Mouse (Mus musculus) stomach, postnatal 0 days (tissue): ENCODE measurements around the gene Abcb4. TPM values are rescaled to one million over a fixed set of nuclear protein-coding genes. Genes with fewer than 3 reads are reported as not detected.
A peak's percentile ranks its signal among the peaks of the same experiment; 100 is the strongest.

Experiments
- ATAC-seq: fragments of 200-750 bp; cut with Nextera tagmentation; 2 replicates; pipeline ENCODE4 v1.8.0; 2017; ENCODE audit not compliant: low FRiP score, low TSS enrichment
- DNase-seq: peaks from one replicate; pipeline ENCODE4 v3.0.0-alpha.2; 2016; ENCODE audit warnings: low spot score
- H3K27ac ChIP-seq: fragments of 300-500 bp; sonication (generic); replicated peaks from 2 replicates; pipeline ENCODE4 v1.5.1; 2014; ENCODE audit warnings: mild to moderate bottlenecking, control low read depth
- H3K27me3 ChIP-seq: fragments of 300-500 bp; sonication (generic); 2 replicates; pipeline ENCODE4 v1.6.1; 2014; ENCODE audit warnings: low read length; ENCODE audit not compliant: control insufficient read depth, insufficient read depth
- H3K36me3 ChIP-seq: fragments of 300-500 bp; sonication (generic); 2 replicates; pipeline ENCODE4 v1.6.1; 2014; ENCODE audit warnings: low read length, mixed read lengths; ENCODE audit not compliant: control insufficient read depth, insufficient read depth
- H3K4me1 ChIP-seq: fragments of 300-500 bp; sonication (generic); replicated peaks from 2 replicates; pipeline ENCODE4 v1.6.1; 2014; ENCODE audit warnings: antibody characterized with exemption; ENCODE audit not compliant: control insufficient read depth, insufficient read depth
- H3K4me2 ChIP-seq: fragments of 300-500 bp; sonication (generic); replicated peaks from 2 replicates; pipeline ENCODE4 v1.6.1; 2014; ENCODE audit warnings: low read depth, mild to moderate bottlenecking, control low read depth, moderate library complexity
- H3K4me3 ChIP-seq: fragments of 300-500 bp; sonication (generic); 2 replicates; pipeline ENCODE4 v1.5.1; 2014; ENCODE audit warnings: low read depth, low read length, control low read depth
- H3K9ac ChIP-seq: fragments of 300-500 bp; sonication (generic); 2 replicates; pipeline ENCODE4 v1.6.1; 2014; ENCODE audit warnings: mild to moderate bottlenecking, low read length, control low read depth, mixed read lengths
- H3K9me3 ChIP-seq: fragments of 300-500 bp; sonication (generic); 2 replicates; pipeline ENCODE4 v1.6.1; 2016; ENCODE audit warnings: low read length; ENCODE audit not compliant: control insufficient read depth
- CTCF ChIP-seq: IDR thresholded peaks from 2 replicates; pipeline ENCODE4 v1.5.1; 2016; ENCODE audit warnings: antibody characterized with exemption, low read depth, mild to moderate bottlenecking, moderate library complexity
- EP300 ChIP-seq: optimal IDR thresholded peaks from 2 replicates; pipeline ENCODE3; 2016; ENCODE audit warnings: antibody characterized with exemption
- WGBS: fragments of 180-500 bp; shearing (Covaris S2); extraction: QIAGEN DNeasy Blood & Tissue Kit; methylation state at CpG from one replicate; pipeline ENCODE4 v1.1.7; 2014; 5-methylcytosine and 5-hydroxymethylcytosine counted together
- polyA plus RNA-seq: library from polyadenylated mRNA; unstranded; fragments of >200 nt; fragmentation: Nextera tagmentation; extraction: Ambion mirVana; gene quantifications from 2 replicates; pipeline ENCODE4 v1.2.1, GENCODE M21; 2015

The Abcb4 gene
- polyA plus RNA-seq, 1 experiment from 2014 or later = 0.21 TPM

DNA sequence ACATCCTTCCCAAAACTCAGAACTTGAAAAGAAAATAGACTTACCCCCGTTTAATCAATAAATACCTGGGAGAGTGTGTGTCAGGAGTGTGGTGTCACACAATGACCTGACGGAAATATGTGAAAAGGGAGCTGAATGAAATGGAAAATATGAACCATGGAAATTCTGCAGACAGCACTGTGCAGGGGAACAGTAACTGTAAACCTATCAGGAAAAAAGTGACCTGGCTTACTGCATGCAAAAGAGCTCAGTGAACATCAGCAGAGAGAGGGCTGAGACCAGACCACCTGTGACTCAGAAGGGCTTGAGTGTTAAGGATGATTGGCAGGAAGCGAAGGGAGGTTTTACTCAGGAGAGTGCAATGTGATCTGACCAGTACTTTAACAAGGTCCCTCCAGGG is 92.0 kb downstream of the Abcb4 start:
- WGBS = 93% methylated on average over 3 of the region's 3 CpGs
- no peak overlapping the region for H3K9ac ChIP-seq
- H3K9me3 ChIP-seq = no peaks in the 10 kb centered on the region
- peaks cover 21% of the 10 kb centered on the region for H3K36me3 ChIP-seq
- H3K27ac ChIP-seq = no peak overlapping the region
- DNase-seq = no peak
- TF ChIP-seq CTCF (no peak), EP300 (no peak)
- no peaks in the 10 kb centered on the region for H3K27me3 ChIP-seq
- H3K4me2 ChIP-seq = no peak overlapping the region
- H3K4me3 ChIP-seq = no peak overlapping the region
- H3K4me1 ChIP-seq = no peaks in the 10 kb centered on the region
- no peak for ATAC-seq

DNA sequence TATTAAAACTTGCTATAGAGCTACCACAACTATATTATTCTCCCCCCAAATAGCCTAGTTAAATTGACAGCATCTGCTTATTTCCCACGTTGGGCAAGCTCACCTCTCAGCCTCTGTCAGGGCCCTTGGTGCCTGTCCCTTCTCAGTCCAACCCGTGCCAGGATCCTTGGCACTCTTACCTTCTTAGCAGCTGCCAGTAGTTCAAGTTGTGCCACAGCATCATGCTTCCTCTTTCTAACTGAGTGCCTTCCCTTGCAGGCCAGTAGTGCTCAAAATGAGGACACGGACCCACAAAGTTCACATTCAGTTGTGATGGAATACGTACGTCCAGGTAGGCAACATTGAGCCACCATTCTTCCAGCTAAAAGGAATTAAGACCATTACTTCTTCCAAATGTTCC is 94.4 kb downstream of the Abcb4 start:
- Histone ChIP-seq H3K27ac (no peak overlapping the region), H3K9me3 (no peaks in the 10 kb centered on the region), H3K9ac (no peak overlapping the region), H3K4me1 (no peaks in the 10 kb centered on the region), H3K4me2 (no peak overlapping the region), H3K36me3 (peaks cover 16% of the 10 kb centered on the region), H3K27me3 (no peaks in the 10 kb centered on the region), H3K4me3 (no peak overlapping the region)
- ATAC-seq = no peak
- no peak for DNase-seq
- 91% methylated on average over 5 of the region's 5 CpGs for WGBS
- no peak for TF ChIP-seq EP300
- TF ChIP-seq CTCF = no peak

DNA sequence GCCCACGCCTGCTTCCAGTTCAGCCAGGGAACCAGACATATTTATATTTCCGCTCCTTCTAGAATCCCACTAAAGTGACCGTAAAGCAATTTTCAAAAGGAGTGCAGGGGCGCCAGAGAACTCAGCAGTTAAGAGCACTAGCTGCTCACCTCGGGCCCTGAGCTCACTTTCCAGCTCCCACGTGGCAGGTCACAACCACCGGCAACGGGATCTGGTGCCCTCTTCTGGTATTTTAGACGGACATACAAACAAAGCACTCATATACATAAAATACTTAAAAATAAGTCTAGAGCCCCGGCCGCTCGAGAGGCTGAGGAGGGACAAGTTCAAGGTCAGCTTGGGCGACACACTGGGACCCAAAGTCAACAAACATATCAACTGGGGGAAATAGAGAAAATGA is 97.0 kb downstream of the Abcb4 start:
- no peak overlapping the region for H3K9ac ChIP-seq
- no peaks in the 10 kb centered on the region for H3K27me3 ChIP-seq
- no peaks in the 10 kb centered on the region for H3K4me1 ChIP-seq
- no peaks in the 10 kb centered on the region for H3K9me3 ChIP-seq
- 85% methylated on average over 13 of the region's 13 CpGs for WGBS
- no peak for DNase-seq
- TF ChIP-seq EP300 (no peak), CTCF (peak; percentile 21; the same call in 1 of the 2 replicates)
- H3K4me3 ChIP-seq = no peak overlapping the region
- H3K36me3 ChIP-seq = peaks cover 12% of the 10 kb centered on the region; the same call in 1 of the 2 replicates
- no peak overlapping the region for H3K27ac ChIP-seq
- ATAC-seq = no peak
- no peak overlapping the region for H3K4me2 ChIP-seq

DNA sequence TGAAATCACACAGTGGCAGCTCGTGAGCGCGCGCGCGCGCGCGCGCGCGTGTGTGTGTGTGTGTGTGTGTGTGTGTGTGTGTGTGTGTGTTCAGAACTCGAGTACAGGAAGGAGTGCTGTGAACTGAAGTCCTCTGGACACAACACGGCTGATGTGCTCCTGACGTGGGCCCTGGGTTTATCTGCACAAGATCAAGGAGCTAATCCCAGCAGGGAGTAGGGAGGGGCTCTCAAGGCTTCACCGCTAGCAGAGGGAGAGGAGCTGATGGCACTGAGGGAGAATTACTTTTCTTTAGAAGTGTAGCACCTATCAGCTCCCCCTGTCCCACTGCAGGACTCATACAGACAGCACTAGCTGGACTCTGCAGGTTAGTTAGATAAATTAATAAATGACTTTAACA is 98.1 kb downstream of the Abcb4 start:
- Histone ChIP-seq H3K9ac (no peak overlapping the region), H3K36me3 (peaks cover 12% of the 10 kb centered on the region; the same call in 1 of the 2 replicates), H3K4me3 (no peak overlapping the region), H3K9me3 (no peaks in the 10 kb centered on the region), H3K4me2 (no peak overlapping the region), H3K27ac (no peak overlapping the region), H3K4me1 (no peaks in the 10 kb centered on the region), H3K27me3 (no peaks in the 10 kb centered on the region)
- 88% methylated on average over 16 of the region's 16 CpGs for WGBS
- DNase-seq = no peak
- TF ChIP-seq EP300 = no peak
- TF ChIP-seq CTCF = no peak
- no peak for ATAC-seq

DNA sequence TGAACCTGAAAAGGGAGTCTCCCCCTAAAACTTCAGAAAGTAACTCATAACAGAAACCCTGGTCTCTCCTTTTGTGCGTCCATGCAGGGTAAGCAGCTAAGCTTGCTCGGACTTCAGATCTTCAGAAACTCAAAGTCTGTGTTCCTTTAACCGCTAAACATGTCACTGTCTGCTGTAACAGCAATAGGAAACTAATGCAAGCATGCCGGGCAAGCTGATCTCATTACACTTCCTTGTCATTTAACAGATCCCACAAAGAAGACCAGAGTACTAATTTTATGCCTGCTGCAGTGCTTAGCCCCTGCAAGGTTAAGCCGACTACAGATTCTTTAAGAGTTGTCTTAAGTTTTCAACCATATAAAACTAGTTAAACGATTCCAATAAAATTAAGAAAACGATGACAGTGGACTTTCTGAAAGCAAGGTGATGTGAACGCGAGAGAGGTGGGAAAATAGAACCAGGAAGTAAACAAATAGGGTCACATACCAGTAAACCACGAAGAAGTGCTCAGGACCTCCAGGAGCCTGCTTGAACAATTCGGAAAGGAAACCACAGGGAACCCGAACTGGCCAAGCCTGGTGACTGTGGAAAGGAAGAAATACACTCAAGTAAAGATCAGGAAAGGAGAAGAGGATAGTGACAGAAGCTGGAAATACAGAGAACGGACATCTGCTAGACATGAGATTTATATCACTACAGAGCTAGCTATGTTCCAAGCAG is 102.6 kb downstream of the Abcb4 start:
- Histone ChIP-seq H3K36me3 (no peaks in the 10 kb centered on the region), H3K4me1 (no peaks in the 10 kb centered on the region), H3K9ac (peak overlapping the region; percentile 87), H3K27me3 (no peaks in the 10 kb centered on the region), H3K4me3 (peak overlapping the region; percentile 73), H3K9me3 (no peaks in the 10 kb centered on the region), H3K27ac (peak overlapping the region; percentile 93), H3K4me2 (peak overlapping the region; percentile 65)
- 9% methylated on average over 13 of the region's 13 CpGs for WGBS
- DNase-seq (no peak), ATAC-seq (no peak)
- TF ChIP-seq EP300 (no peak), CTCF (no peak)

DNA sequence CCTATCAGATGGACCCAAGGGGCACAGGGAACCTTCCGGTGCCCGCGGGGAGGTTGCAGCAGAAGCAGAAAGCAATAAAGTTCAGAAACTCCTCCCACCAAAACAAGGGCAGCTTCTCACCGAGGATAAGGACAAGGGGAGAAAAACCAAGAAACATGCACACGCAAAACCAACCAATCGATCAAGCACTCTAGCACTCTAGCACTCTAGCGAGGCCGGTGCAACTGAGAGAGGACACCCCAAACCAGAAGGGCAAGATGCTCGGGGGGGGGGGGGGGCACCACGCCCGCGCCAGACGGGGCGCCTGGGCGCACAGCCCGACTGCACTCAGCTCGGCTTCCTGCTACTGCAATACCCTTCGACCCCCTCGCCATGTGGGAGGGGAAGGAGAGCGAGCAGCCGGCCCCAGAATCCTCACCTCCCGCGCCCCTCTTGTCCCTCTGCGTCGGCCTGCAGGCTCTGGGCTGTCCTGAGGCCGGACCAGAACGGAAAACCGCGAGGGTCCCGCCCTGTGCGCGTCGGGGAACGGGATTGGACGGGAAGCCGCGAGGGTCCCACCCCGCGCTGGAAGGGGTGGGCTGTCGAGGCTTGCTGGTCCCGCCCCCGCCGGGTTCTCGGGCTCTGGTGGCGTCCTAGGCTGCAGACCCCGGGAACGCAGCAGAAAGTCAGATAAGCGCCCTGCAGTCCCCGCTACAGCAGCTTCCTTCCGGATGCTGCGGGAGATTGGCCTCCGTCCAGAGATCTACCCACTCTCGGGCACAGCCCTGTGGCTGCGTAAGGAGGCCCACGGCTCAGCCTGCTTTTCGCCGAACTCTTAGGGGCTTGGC is 103.4 kb downstream of the Abcb4 start, which contains the start of gene Crot:
TSS of gene Crot (minus strand) at position 639 of the 827 bp plus-strand sequence.
- Histone ChIP-seq H3K27me3 (no peaks in the 10 kb centered on the region), H3K4me1 (no peaks in the 10 kb centered on the region), H3K36me3 (no peaks in the 10 kb centered on the region), H3K27ac (peak within 1 kb of the TSS; percentile 93), H3K9me3 (no peaks in the 10 kb centered on the region), H3K4me2 (peak within 1 kb of the TSS; percentile 65), H3K9ac (peak within 1 kb of the TSS; percentile 87), H3K4me3 (peak within 1 kb of the TSS; percentile 73)
- 0% methylated on average over 46 of the region's 57 CpGs for WGBS
- DNase-seq = peak; percentile 95
- peak; percentile 46 for TF ChIP-seq CTCF
- TF ChIP-seq EP300 = no peak
- peak; percentile 99 for ATAC-seq
